Mouse (Mus musculus) embryo, embryonic 11.5 days (tissue): Measurements from ENCODE around the gene Gbp2.
"Not testable (repeated sequence)": the region's sequence is repeated elsewhere in the genome, so short reads cannot be mapped to it uniquely, and the experiment has no call there.

ENCODE experiments used
- DNase-seq: peaks from one replicate; pipeline ENCODE4 v3.0.0-alpha.2; 2012; ENCODE audit warnings: low read depth, low spot score

Gene Gbp2

GRCm38 (mm10) chr3:142620111-142620955, at the start of gene Gbp2:
Gbp2 (plus strand) TSS chr3:142620602.
- DNase-seq, result no peak

DNA sequence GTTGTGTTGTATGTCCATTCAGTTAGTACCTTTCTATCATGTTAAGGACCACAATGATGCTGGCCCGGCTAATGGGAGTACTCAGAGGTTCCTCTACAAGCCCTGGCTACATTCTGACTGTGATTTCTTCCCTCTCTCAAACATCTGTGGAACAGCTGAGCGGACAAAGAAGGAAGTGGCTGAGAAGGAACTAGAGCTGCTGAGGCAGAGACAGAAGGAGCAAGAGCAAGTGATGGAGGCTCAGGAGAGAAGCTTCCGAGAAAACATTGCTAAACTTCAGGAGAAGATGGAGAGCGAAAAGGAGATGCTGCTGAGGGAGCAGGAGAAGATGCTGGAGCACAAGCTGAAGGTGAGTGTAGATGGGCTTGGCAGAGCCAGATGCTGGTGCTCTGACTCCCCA, 49.7 kb upstream of the Gbp2 start:
- no peak for DNase-seq

- DNase-seq, result no peak
Observed at GRCm38 (mm10) chr3:142577108-142577507, 43.3 kb upstream of the Gbp2 start.

DNA sequence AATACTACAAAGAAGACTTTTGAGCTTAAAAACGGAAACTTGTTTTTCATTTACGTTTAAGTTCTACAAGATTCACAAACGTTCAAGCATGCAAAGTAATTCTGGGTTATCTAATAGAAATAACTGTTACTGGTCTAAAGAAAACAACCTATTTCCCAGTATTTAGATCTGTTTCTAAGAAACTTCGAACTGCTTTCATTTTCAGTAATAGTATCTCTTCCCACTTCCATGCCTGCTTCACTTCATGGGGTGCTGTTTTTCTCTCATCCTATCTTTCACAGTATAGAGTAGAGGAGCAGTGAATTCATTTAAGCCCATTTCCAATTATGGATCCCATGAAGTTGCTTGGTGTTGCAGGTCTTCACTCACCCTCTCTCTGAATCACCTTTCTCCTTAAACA, 42.1 kb upstream of the Gbp2 start:
- no peak for DNase-seq

- no peak for DNase-seq
Observed at GRCm38 (mm10) chr3:142583067-142583466, 37.3 kb upstream of the Gbp2 start.

- no peak for DNase-seq
Observed at GRCm38 (mm10) chr3:142587386-142587785, 33.0 kb upstream of the Gbp2 start.

- DNase-seq, result no peak
Observed at GRCm38 (mm10) chr3:142588888-142589287, 31.5 kb upstream of the Gbp2 start.

DNA sequence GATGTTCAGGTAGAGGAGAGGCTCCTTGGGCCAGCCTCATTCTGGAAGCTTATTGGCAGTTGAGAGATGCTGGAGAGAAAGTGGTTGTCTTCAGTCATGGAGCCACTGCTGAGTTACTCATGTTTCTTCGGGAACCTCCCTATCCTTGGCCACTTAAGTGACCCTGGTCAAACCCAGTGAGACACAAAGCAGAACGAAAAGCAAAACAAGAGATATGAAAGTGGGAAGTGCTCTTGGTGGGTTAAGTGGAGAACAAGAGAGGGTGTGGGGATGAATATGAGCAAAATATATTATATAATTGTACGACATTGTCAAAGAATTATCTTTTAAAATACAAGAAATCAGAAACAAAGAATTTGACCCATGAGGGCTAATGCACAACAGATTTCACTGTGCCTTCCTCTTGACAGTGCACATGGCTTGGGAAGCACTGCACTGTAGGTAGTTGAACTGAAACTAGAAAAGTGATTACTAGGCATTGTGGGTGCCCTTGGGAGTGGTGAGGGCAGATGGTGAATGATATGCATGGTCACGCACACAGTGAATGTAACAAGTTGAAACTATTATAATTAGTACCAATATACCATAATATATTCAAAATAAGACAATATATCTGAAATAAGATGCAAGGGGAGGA, 29.9 kb upstream of the Gbp2 start:
- DNase-seq, result no peak

DNA sequence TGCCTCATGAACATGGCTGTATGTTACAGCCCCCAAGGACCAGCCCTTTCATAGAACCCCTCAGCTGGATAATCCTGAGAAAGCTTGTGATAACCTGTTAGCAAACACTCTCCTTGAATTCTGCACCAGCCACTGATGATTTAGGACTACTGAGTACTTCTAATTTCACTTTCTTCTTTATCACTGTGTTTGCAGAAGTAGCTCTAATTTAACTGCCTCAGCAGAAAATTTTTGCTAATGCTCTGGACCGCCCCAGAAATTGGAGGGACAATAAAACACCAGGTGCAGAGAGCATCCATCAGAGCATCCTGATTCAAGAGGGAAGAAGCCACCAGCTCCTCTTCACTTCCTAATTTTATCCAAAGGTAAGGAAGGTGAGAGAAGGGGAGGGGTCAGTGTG, 25.9 kb upstream of the Gbp2 start, which contains the start of gene Gbp2b:
Gene Gbp2b (plus strand): TSS at position 301 of the 400 bp plus-strand sequence.
- no peak for DNase-seq

DNA sequence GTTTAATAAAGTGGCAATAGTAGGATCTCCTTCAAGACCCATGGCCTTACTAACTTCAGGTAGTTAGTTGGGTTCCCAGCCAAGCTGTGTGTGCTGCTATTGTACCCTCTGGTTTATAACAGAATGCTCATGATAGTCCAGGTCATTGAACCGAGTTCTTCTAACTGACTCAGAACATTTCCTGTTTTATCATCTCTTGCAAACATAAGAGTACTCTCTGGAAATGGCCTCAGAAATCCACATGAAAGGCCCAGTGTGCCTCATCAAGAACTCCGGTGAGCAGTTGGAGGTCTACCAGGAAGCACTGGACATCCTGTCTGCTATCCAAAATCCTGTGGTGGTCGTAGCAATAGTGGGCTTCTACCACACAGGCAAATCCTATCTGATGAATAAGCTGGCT, 22.5 kb upstream of the Gbp2 start:
- DNase-seq, result no peak

- DNase-seq, result no peak
Observed at GRCm38 (mm10) chr3:142601675-142602074, 18.7 kb upstream of the Gbp2 start.

GRCm38 (mm10) chr3:142618658-142619057, 1.7 kb upstream of the Gbp2 start:
- no peak for DNase-seq

DNA sequence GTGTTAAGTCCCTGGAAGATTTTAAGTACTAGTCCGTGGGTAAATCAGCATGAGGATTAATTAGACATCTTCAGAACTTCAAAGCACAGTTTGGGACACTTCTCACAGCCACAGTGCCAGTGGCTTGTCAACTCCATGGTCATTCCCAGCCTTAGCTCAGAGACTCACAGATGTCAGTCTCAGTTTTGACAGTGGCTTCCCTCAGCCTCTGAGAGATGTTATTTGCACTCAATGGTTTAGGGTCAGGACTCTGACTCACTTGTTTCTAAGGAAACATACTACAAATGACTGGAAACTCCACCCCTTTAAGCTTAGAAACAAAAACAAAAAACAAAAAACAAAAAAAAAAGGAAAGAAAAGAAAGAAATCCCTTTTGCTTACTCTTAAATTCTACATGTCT, 796 bp upstream of the Gbp2 start:
- no peak for DNase-seq

- DNase-seq, result no peak
Observed at GRCm38 (mm10) chr3:142620956-142621562, 657 bp downstream of the Gbp2 start.

DNA sequence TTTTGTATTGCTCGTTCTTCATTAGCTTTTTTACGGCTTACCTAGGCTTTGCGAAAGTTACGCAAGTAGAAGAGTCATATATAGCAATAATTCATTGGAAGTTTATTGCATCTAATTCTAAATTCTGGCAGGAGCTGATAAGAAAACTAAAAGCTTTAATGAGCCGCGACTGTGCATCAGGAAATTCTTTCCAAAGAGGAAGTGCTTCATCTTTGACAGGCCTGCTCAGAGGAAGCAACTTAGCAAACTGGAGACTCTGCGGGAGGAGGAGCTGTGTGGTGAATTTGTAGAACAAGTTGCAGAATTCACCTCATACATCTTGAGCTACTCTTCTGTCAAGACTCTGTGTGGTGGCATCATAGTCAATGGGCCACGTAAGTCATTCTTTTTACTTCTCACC, 10.0 kb downstream of the Gbp2 start:
- DNase-seq, result no peak

DNA sequence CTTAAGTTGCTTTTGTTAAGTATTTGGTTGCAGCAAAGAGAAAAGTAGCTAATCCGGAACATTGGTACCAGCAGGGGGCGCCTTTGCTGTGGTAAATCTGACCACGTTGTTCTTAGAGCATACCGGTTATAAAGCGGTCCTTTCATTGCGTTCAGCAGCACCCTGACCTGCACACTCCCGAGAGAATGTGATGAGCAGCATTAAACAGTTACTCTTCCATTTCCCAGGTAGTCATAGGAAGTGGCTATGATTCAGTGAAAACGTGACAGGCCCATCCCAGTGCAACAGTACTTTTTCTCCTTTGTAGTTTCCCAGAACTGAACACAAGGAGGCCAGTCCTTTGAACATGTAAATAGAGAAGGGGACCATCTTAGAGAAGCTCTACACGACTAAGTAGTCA, 19.8 kb downstream of the Gbp2 start:
- peak; percentile 46 for DNase-seq

GRCm38 (mm10) chr3:142645949-142646348, 25.5 kb downstream of the Gbp2 start:
- DNase-seq, result peak; percentile 55

GRCm38 (mm10) chr3:142647836-142648235, 27.4 kb downstream of the Gbp2 start:
- DNase-seq, result not testable (repeated sequence)

DNA sequence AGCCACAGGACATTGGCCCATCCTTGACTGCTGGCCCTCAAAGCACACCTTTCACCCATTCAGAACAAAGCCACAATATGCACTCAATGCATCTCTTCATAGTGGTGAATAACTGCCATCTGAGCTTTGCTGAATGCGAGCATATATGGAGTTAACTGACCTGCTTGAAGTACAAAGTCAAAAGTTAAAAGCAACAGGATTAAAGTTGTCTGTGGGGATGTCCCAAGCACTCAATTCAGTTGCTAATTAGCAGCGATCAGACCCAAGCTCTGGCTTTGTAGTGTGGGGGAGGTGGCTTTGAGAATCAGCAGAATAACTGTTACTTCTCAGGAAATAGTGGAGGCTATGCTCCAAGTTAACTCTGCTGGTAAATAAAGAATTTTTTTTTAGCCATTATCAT, 29.8 kb downstream of the Gbp2 start:
- no peak for DNase-seq

- no peak for DNase-seq
Observed at GRCm38 (mm10) chr3:142664723-142665122, 44.3 kb downstream of the Gbp2 start.

DNA sequence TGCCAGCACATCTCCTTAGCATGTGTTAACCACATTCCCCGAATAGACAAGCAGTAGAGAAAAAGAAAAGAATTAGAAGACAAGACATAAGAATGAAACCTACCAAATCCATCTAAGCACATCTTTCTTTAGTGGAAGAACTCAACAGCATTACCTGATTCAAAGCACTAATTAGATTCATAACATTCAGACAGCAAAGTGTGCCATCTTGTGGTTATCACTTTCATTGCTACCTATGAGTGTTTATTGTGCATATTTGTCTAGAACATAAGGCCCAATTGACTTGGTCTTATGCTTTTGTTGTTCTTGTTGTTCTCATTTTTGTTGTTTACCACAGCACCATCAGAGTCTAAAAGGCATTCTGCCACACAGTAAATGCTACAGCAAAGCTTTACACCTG, 54.2 kb downstream of the Gbp2 start:
- no peak for DNase-seq
